Mouse (Mus musculus) right cerebral cortex, adult 2 months (tissue): ENCODE results near the gene Kcnj5.

Source experiments
- DNase-seq, 2 experiments: peaks; one replicate each; pipeline ENCODE4 v3.0.0; 2021 to 2022; ENCODE audit warnings: low spot score in 2 of 2

Kcnj5 gene

GRCm38 (mm10) chr9:32344051-32344450 is at the start of gene Kcnj5:
TSS of gene Kcnj5 (minus strand) at chr9:32344350.
- no peak for DNase-seq

GRCm38 (mm10) chr9:32392716-32393115 is 48.6 kb upstream of the Kcnj5 start:
- no peak for DNase-seq

GRCm38 (mm10) chr9:32391701-32392100 is 47.6 kb upstream of the Kcnj5 start:
- peak; percentile 63 to 68 for DNase-seq

- DNase-seq: no peak
These were observed 46.9 kb upstream of the Kcnj5 start for GRCm38 (mm10) chr9:32391092-32391491.

GRCm38 (mm10) chr9:32388120-32388519 is 44.0 kb upstream of the Kcnj5 start:
- DNase-seq: no peak

- DNase-seq: no peak
These were observed 40.8 kb upstream of the Kcnj5 start for GRCm38 (mm10) chr9:32384906-32385305.

- DNase-seq: no peak
These were observed 32.9 kb upstream of the Kcnj5 start for GRCm38 (mm10) chr9:32376863-32377590.

- DNase-seq: no peak
These were observed 31.9 kb upstream of the Kcnj5 start for GRCm38 (mm10) chr9:32376031-32376430.

- DNase-seq: no peak
These were observed 29.5 kb upstream of the Kcnj5 start for GRCm38 (mm10) chr9:32373656-32374055.

- no peak for DNase-seq
These were observed 28.1 kb upstream of the Kcnj5 start, which contains the start of gene Kcnj1 for GRCm38 (mm10) chr9:32372202-32372601. TSS of gene Kcnj1 (plus strand) at chr9:32372493.

GRCm38 (mm10) chr9:32369388-32369787 is 25.2 kb upstream of the Kcnj5 start:
- no peak for DNase-seq

GRCm38 (mm10) chr9:32368812-32369211 is 24.7 kb upstream of the Kcnj5 start:
- no peak for DNase-seq

GRCm38 (mm10) chr9:32360770-32361169 is 16.6 kb upstream of the Kcnj5 start:
- no peak for DNase-seq

GRCm38 (mm10) chr9:32350332-32350731 is 6.2 kb upstream of the Kcnj5 start:
- peak; percentile 87 to 91 for DNase-seq

GRCm38 (mm10) chr9:32349344-32349743 is 5.2 kb upstream of the Kcnj5 start:
- DNase-seq: no peak

GRCm38 (mm10) chr9:32348096-32348495 is 3.9 kb upstream of the Kcnj5 start:
- DNase-seq: no peak

GRCm38 (mm10) chr9:32344489-32344888 is 339 bp upstream of the Kcnj5 start:
- DNase-seq: peak; percentile 9 to 29

- no peak for DNase-seq
These were observed 1.2 kb downstream of the Kcnj5 start for GRCm38 (mm10) chr9:32342929-32343328.

- DNase-seq: no peak
These were observed 3.3 kb downstream of the Kcnj5 start for GRCm38 (mm10) chr9:32340831-32341230.

- no peak for DNase-seq
These were observed 8.6 kb downstream of the Kcnj5 start for GRCm38 (mm10) chr9:32335389-32336150.

- no peak for DNase-seq
These were observed 13.0 kb downstream of the Kcnj5 start for GRCm38 (mm10) chr9:32331162-32331561.

GRCm38 (mm10) chr9:32328777-32329176 is 15.4 kb downstream of the Kcnj5 start:
- no peak for DNase-seq

- DNase-seq: no peak
These were observed 20.5 kb downstream of the Kcnj5 start for GRCm38 (mm10) chr9:32323610-32324009.
